Mouse (Mus musculus) ES-Bruce4 (cell line): ENCODE data around the gene Tigd3. TPM values are rescaled to one million over a fixed set of nuclear protein-coding genes. Genes with fewer than 3 reads are reported as not detected.
A peak's percentile ranks its signal among the peaks of the same experiment; 100 is the strongest.

Source experiments
- H3K27ac ChIP-seq: 2 replicates; pipeline ENCODE4 v1.5.1; 2012; ENCODE audit warnings: low read length, inconsistent platforms; ENCODE audit not compliant: insufficient read depth
- H3K27me3 ChIP-seq: 2 replicates; pipeline ENCODE4 v1.6.1; 2012; ENCODE audit warnings: mild to moderate bottlenecking, low read length, inconsistent platforms; ENCODE audit not compliant: control insufficient read depth, poor library complexity, insufficient read depth, severe bottlenecking
- H3K36me3 ChIP-seq: 2 replicates; pipeline ENCODE4 v1.6.1; 2012; ENCODE audit warnings: inconsistent platforms, mild to moderate bottlenecking, low read length, moderate library complexity; ENCODE audit not compliant: control insufficient read depth, poor library complexity, insufficient read depth, severe bottlenecking
- H3K4me1 ChIP-seq: one replicate; pipeline ENCODE4 v1.8.1; 2011; ENCODE audit warnings: low read length; ENCODE audit not compliant: control insufficient read depth, insufficient read depth
- H3K4me3 ChIP-seq: 2 replicates; pipeline ENCODE4 v1.5.1; 2011; ENCODE audit warnings: low read depth, mild to moderate bottlenecking, low read length
- H3K9ac ChIP-seq: 2 replicates; pipeline ENCODE4 v1.6.1; 2012; ENCODE audit warnings: low read depth, mild to moderate bottlenecking, inconsistent platforms; ENCODE audit not compliant: poor library complexity, severe bottlenecking
- H3K9me3 ChIP-seq: replicated peaks from 2 replicates; pipeline ENCODE4 v1.6.1; 2012; ENCODE audit warnings: mild to moderate bottlenecking, low read length, inconsistent platforms; ENCODE audit not compliant: control insufficient read depth, poor library complexity, insufficient read depth, severe bottlenecking
- CTCF ChIP-seq: IDR thresholded peaks from one replicate; pipeline ENCODE4 v1.8.1; 2011; ENCODE audit warnings: low read depth, low read length
- EP300 ChIP-seq: IDR thresholded peaks from 2 replicates; pipeline ENCODE4 v1.6.1; 2011; ENCODE audit warnings: low read depth, low read length; ENCODE audit not compliant: insufficient read depth
- polyA plus RNA-seq: library from polyadenylated mRNA; stranded (reverse); fragments of >200 nt; gene quantifications from 2 replicates; pipeline ENCODE4 v1.2.4, GENCODE M21; 2011; ENCODE audit warnings: low read depth; ENCODE audit not compliant: missing spikeins, insufficient read depth, insufficient read length

Gene Tigd3
- polyA plus RNA-seq, 1 experiment, result 3.6 TPM

- H3K4me1 ChIP-seq, result peaks cover 3% of the 10 kb centered on the region
- H3K9ac ChIP-seq, result no peak overlapping the region; the same call in 1 of the 2 replicates
- peak overlapping the region; percentile 96 for H3K27ac ChIP-seq
- H3K36me3 ChIP-seq, result no peaks in the 10 kb centered on the region
- no peaks in the 10 kb centered on the region for H3K27me3 ChIP-seq
- H3K9me3 ChIP-seq, result no peaks in the 10 kb centered on the region; the same call in 1 of the 2 replicates
- H3K4me3 ChIP-seq, result peak overlapping the region; percentile 5; the same call in 1 of the 2 replicates
- TF ChIP-seq EP300 (0 out of 2 replicates have a peak, but pooled peaks have one; percentile 17), CTCF (no peak)
These were observed 52.5 kb downstream of the Tigd3 start for GRCm38 (mm10) chr19:5841389-5841946.

Other genes starting within 250 kb of the Tigd3 start
- gene Sipa1, start 230.4 kb downstream of the Tigd3 start, polyA plus RNA-seq, result 13.7 and 19.1 TPM in 2 replicates
- 25.8 and 27.8 TPM in 2 replicates for gene Map3k11, start 205.4 kb downstream of the Tigd3 start, polyA plus RNA-seq
- 39.7 and 43.7 TPM in 2 replicates for gene Pcnx3, start 205.2 kb downstream of the Tigd3 start, polyA plus RNA-seq
- not detected in 2 replicates for gene Kcnk7, start 189.8 kb downstream of the Tigd3 start, polyA plus RNA-seq
- gene Ehbp1l1, start 167.8 kb downstream of the Tigd3 start, polyA plus RNA-seq, result 4.3 and 5.4 TPM in 2 replicates
- 13.1 and 14.6 TPM in 2 replicates for gene Fam89b, start 164.5 kb downstream of the Tigd3 start, polyA plus RNA-seq
- 5.9 and 8.2 TPM in 2 replicates for gene Ltbp3, start 153.2 kb downstream of the Tigd3 start, polyA plus RNA-seq
- gene Scyl1, start 122.7 kb downstream of the Tigd3 start, polyA plus RNA-seq, result 37.1 and 42.8 TPM in 2 replicates
- gene Frmd8, start 18.9 kb downstream of the Tigd3 start, polyA plus RNA-seq, result 26.3 and 33.1 TPM in 2 replicates
- gene Slc25a45, start 16.3 kb downstream of the Tigd3 start, polyA plus RNA-seq, result 0.46 and 0.48 TPM in 2 replicates
- 129 and 137 TPM in 2 replicates for gene Dpf2, start 18.9 kb upstream of the Tigd3 start, polyA plus RNA-seq
- gene Cdc42ep2, start 30.7 kb upstream of the Tigd3 start, polyA plus RNA-seq, result 0.93 and 1.5 TPM in 2 replicates
- gene Pola2, start 70.1 kb upstream of the Tigd3 start, polyA plus RNA-seq, result 95.9 and 97.3 TPM in 2 replicates
- not detected in 2 replicates for gene Slc22a20, start 92.0 kb upstream of the Tigd3 start, polyA plus RNA-seq
- 21.8 and 25.2 TPM in 2 replicates for gene Capn1, start 121.7 kb upstream of the Tigd3 start, polyA plus RNA-seq
- gene Syvn1, start 152.4 kb upstream of the Tigd3 start, polyA plus RNA-seq, result 16.4 and 18.6 TPM in 2 replicates
- gene Mrpl49, start 163.6 kb upstream of the Tigd3 start, polyA plus RNA-seq, result 44.9 and 65.1 TPM in 2 replicates
- gene Fau, start 163.7 kb upstream of the Tigd3 start, polyA plus RNA-seq, result 1,239 and 1,271 TPM in 2 replicates
- 6.5 and 8.9 TPM in 2 replicates for gene Znhit2, start 167.0 kb upstream of the Tigd3 start, polyA plus RNA-seq
- gene Tm7sf2, start 174.2 kb upstream of the Tigd3 start, polyA plus RNA-seq, result 19.1 and 25.8 TPM in 2 replicates
- gene Vps51, start 183.1 kb upstream of the Tigd3 start, polyA plus RNA-seq, result 46.6 and 47.4 TPM in 2 replicates
- gene Tmem262, start 185.9 kb upstream of the Tigd3 start, polyA plus RNA-seq, result not detected in 2 replicates
- not detected in 2 replicates for gene Gm28374, start 188.1 kb upstream of the Tigd3 start, polyA plus RNA-seq
- 34.2 and 49.7 TPM in 2 replicates for gene Zfpl1, start 190.8 kb upstream of the Tigd3 start, polyA plus RNA-seq
- gene Cdca5, start 190.8 kb upstream of the Tigd3 start, polyA plus RNA-seq, result 47.7 and 50.5 TPM in 2 replicates
- 5.9 and 6.3 TPM in 2 replicates for gene AC131692.1, start 200.3 kb upstream of the Tigd3 start, polyA plus RNA-seq
- gene Naaladl1, start 211.6 kb upstream of the Tigd3 start, polyA plus RNA-seq, result 2.9 and 3.5 TPM in 2 replicates
- gene Sac3d1, start 224.5 kb upstream of the Tigd3 start, polyA plus RNA-seq, result 13.5 and 17.6 TPM in 2 replicates
- 8.6 and 10.0 TPM in 2 replicates for gene Snx15, start 234.2 kb upstream of the Tigd3 start, polyA plus RNA-seq
- gene Batf2, start 246.8 kb upstream of the Tigd3 start, polyA plus RNA-seq, result not detected in 2 replicates
- gene Arl2, start 247.4 kb upstream of the Tigd3 start, polyA plus RNA-seq, result 38.7 and 40.4 TPM in 2 replicates